Comparison of ENCODE assay signal across 15 mouse cellular contexts in genomic region chr17:12674980-12675379, GRCm38 (mm10). TPM values are rescaled to one million over a fixed set of nuclear protein-coding genes. Genes with fewer than 3 reads are reported as not detected.
A peak's percentile ranks its signal among the peaks of the same experiment; 100 is the strongest.
DNase-seq lines count a peak whose midpoint lies in the region; ATAC-seq and TF ChIP-seq lines count a peak whose summit lies in the region.
"Not testable (repeated sequence)": the region's sequence is repeated elsewhere in the genome, so short reads cannot be mapped to it uniquely, and the experiment has no call there.
"Had no signal": no experiment of that assay in that cellular context is flagged by ENCODE, and none has a peak within 500 bp of the region (broad histone marks: within the 10 kb centered on the region; RNA-seq: fewer than 3 reads in every experiment).

No protein-coding gene starts in this region.

- H3K9me3 ChIP-seq in lung, embryonic 16.5 days (ENCODE audit: control insufficient read depth, low read length) = not testable (repeated sequence)

- peak overlapping the region; percentile 72 for H3K4me3 ChIP-seq in liver, adult 2 months (ENCODE audit: insufficient read depth, low read depth, low read length)
- not testable (repeated sequence) for H3K4me3 ChIP-seq in lung, embryonic 16.5 days (ENCODE audit: low read length)
- H3K4me3 ChIP-seq in small intestine, adult 2 months (ENCODE audit: low read depth, low read length) = peak overlapping the region; percentile 61

- not testable (repeated sequence) for TF ChIP-seq CTCF in liver, adult 2 months (IDR thresholded peaks at IDR 0.05; ENCODE audit: low read depth, low read length); small intestine, adult 2 months (IDR thresholded peaks at IDR 0.05; ENCODE audit: extremely low read depth, insufficient read length, insufficient replicate concordance, low read depth, low read length)

- H3K27me3 ChIP-seq in liver, adult 2 months (ENCODE audit: control insufficient read depth, insufficient read depth, low read length); lung, embryonic 16.5 days (ENCODE audit: control insufficient read depth, insufficient read depth, low read depth, low read length); small intestine, adult 2 months (ENCODE audit: control insufficient read depth, insufficient read depth, low read length): not testable (repeated sequence)

- peak; percentile 35 for DNase-seq in CD4-positive helper T cell, adult 2 months (ENCODE audit: low read depth, low spot score)
- peak; percentile 39 for DNase-seq in T-cell, adult 2 months (ENCODE audit: low spot score)
- DNase-seq in liver, adult 2 months (ENCODE audit: extremely low read depth, low read depth, low spot score) = peak; percentile 59

- WGBS in liver, adult 2 months = 22% methylated on average over 7 of the region's 7 CpGs
- 71% methylated on average over 7 of the region's 7 CpGs for WGBS in lung, embryonic 16.5 days
- WGBS in small intestine, adult 2 months = 34% methylated on average over 7 of the region's 7 CpGs

- peak overlapping the region; percentile 87 for H3K27ac ChIP-seq in liver, adult 2 months (replicated peaks; ENCODE audit: insufficient read depth, low read depth, low read length)
- H3K27ac ChIP-seq in lung, embryonic 16.5 days (ENCODE audit: low read length) = not testable (repeated sequence)
- H3K27ac ChIP-seq in small intestine, adult 2 months (ENCODE audit: insufficient read depth, low read depth, low read length) = peak overlapping the region; percentile 95

- H3K79me2 ChIP-seq in liver, adult 2 months (ENCODE audit: control insufficient read depth, insufficient read depth, low read length) = peaks cover 20% of the 10 kb centered on the region; the same call in 1 of the 2 replicates

- H3K36me3 ChIP-seq in liver, adult 2 months (ENCODE audit: control insufficient read depth, insufficient read depth, low read length); lung, embryonic 16.5 days (ENCODE audit: control insufficient read depth, insufficient read depth, low read length); small intestine, adult 2 months (ENCODE audit: control insufficient read depth, insufficient read depth, low read length): not testable (repeated sequence)

- ATAC-seq in inflammation-experienced regulatory T-cells, adult 6 months = peak; percentile 81
- peak; percentile 24 for ATAC-seq in lung, embryonic 16.5 days (ENCODE audit: low read depth)

- H3K9ac ChIP-seq in liver, adult 2 months (ENCODE audit: low read depth, low read length) = peak overlapping the region; percentile 86
- not testable (repeated sequence) for H3K9ac ChIP-seq in lung, embryonic 16.5 days (ENCODE audit: low read length)

- H3K4me2 ChIP-seq in lung, embryonic 16.5 days (ENCODE audit: low read depth, low read length) = not testable (repeated sequence)

- H3K4me1 ChIP-seq in liver, adult 2 months (ENCODE audit: control insufficient read depth, insufficient read depth, low read length) = peaks cover 35% of the 10 kb centered on the region
- not testable (repeated sequence) for H3K4me1 ChIP-seq in lung, embryonic 16.5 days (replicated peaks; ENCODE audit: control insufficient read depth, insufficient read depth, low read length)
- H3K4me1 ChIP-seq in small intestine, adult 2 months (ENCODE audit: control insufficient read depth, insufficient read depth, insufficient read length, low read length) = peaks cover 36% of the 10 kb centered on the region

- TF ChIP-seq POLR2A in liver, adult 2 months (IDR thresholded peaks at IDR 0.05; ENCODE audit: extremely low read depth, insufficient read depth, low read length); small intestine, adult 2 months (IDR thresholded peaks at IDR 0.05; ENCODE audit: low read depth, low read length): not testable (repeated sequence)

RNA-seq across cellular contexts. Expression of gene Slc22a1, which starts 0.6 kb away (rescaled TPM):
- polyA plus RNA-seq in inflammation-experienced regulatory T-cells, adult 6 months (2017; shearing (Covaris generic)) = 1 to 10 TPM in 1 of 3 experiments, under 1 TPM in 1, not detected in 1; 0.82 to 1.9 TPM
- total RNA-seq in liver, adult 2 months (2014; rRNA removed) = 311 and 487 TPM in 2 replicates
- 527 and 571 TPM in 2 replicates for polyA plus RNA-seq in liver, adult 2 months (2012; rRNA removed)
- 9.1 and 12.7 TPM in 2 replicates for polyA plus RNA-seq in lung, embryonic 16.5 days (2015; fragmentation: Nextera tagmentation; extraction: Ambion mirVana)
- 32.1 and 46.4 TPM in 2 replicates for polyA plus RNA-seq in small intestine, adult 2 months (2012; rRNA removed)
- total RNA-seq: common myeloid progenitor, adult 5-6 weeks; forebrain, postnatal 0 days; gastrocnemius, postnatal 14 days; gastrocnemius, postnatal 4 days; hematopoietic stem cell, adult 5-6 weeks had no signal
- polyA plus RNA-seq: forebrain, embryonic 11.5 days; forebrain, embryonic 14.5 days; forebrain, postnatal 0 days; hindbrain, embryonic 12.5 days; hindbrain, embryonic 15.5 days had no signal

Comparison
In these comparisons a context has a peak if more than half of its experiments do, and no peak if none do; other contexts are left out.
1. RNA of gene Slc22a1, which starts 0.6 kb away (polyA plus RNA-seq): 527 to 571 TPM in liver, adult 2 months; 32.1 to 46.4 TPM in small intestine, adult 2 months, 9.1 to 12.7 TPM in lung, embryonic 16.5 days and 0.82 to 1.9 TPM in inflammation-experienced regulatory T-cells, adult 6 months; every median in the first group is over 10 times any median in the second.
2. Peak in every context shown above with its lines, with median percentiles within 50 percentile points of each other: DNase-seq.